Mouse (Mus musculus): ENCODE measurements around the gene Mrgprg. TPM values are rescaled to one million over a fixed set of nuclear protein-coding genes. Genes with fewer than 3 reads are reported as not detected.

Mrgprg gene
- polyA plus RNA-seq, 1 experiment from 2014 or later = not detected

DNA sequence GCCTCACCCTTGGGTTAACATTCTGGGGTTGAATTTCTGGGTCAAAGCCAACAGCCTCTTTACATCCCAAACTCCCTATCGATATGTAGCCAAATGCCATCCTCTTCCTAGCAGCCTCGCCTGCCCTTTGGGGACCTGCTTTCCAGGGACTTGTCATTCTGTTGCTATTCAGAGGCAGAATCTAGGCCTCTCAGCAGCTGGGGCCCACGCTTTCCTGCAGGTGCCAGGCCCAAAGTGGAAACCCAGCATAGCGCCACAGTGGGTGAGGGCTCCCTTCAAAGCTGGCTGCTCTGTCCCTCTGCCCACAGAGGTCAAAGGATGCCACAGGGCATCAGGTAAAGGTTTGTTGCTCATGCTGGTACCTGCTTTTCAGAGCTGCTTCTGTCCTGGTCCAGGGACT, 33.0 kb downstream of the Mrgprg start:
- WGBS = 57% methylated on average over 4 of the region's 4 CpGs
- Histone ChIP-seq H3K9me3 (replicated peaks) (no peaks in the 10 kb centered on the region), H3K27ac (0 out of 2 replicates have a peak overlapping the region, but pooled peaks have one; percentile 4), H3K4me1 (replicated peaks) (peaks cover 44% of the 10 kb centered on the region), H3K27me3 (no peaks in the 10 kb centered on the region), H3K9ac (no peak overlapping the region), H3K4me2 (no peak overlapping the region), H3K36me3 (no peaks in the 10 kb centered on the region), H3K4me3 (no peak overlapping the region)
- ATAC-seq (replicated peaks; ENCODE audit: insufficient number of reproducible peaks, insufficient read depth, low FRiP score, low read depth) = no peak

DNA sequence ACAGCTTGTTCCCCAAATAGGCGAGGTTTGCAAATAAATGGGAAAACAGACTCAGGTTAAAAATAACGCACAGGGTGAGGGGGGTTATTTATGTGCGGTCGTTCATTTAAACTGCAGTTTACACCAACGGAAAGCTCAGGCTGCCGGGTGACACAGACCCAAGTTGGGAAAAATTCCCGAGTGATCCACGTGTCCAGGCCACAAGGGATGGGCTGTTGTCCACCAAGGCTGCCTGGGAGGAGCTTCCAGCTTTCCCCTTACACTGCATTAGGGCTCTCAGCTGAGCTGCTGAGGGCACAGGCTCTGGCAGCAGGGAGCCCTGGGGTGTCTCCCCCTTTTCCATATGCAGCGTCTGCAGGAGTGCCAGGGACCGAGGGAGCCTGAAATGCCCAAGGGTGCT, 36.9 kb downstream of the Mrgprg start:
- no peak for ATAC-seq (replicated peaks; ENCODE audit: insufficient number of reproducible peaks, insufficient read depth, low FRiP score, low read depth)
- 57% methylated on average over 10 of the region's 10 CpGs for whole genome bisulfite sequencing

DNA sequence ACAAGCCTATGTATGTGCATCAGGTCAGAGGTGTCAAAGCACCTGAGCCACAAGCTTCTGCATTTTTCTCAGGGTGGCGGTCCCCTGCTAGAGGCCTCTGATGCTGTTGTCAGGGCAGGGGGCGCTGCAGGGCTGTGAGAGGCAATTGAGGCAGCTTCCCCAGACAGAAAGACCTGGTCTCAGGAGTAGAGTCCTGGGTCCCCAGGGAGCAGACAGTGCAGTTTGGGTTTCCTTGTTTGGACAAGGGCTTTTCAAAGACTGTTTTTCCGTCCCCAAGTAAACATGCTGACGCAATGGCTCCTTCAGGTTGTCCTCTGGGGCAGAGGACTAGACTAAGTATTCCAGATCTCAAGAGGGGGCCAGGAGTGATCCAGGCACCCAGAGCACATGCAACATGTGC, 40.4 kb downstream of the Mrgprg start:
- Histone ChIP-seq H3K4me3 (no peak overlapping the region), H3K27ac (no peak overlapping the region), H3K36me3 (no peaks in the 10 kb centered on the region), H3K27me3 (no peaks in the 10 kb centered on the region), H3K4me1 (replicated peaks) (peaks cover 35% of the 10 kb centered on the region), H3K9me3 (replicated peaks) (no peaks in the 10 kb centered on the region), H3K4me2 (no peak overlapping the region), H3K9ac (no peak overlapping the region)
- 77% methylated on average over 4 of the region's 4 CpGs for WGBS
- no peak for ATAC-seq (replicated peaks; ENCODE audit: insufficient number of reproducible peaks, insufficient read depth, low FRiP score, low read depth)

More for the DNA sequence above, 36.9 kb downstream of the Mrgprg start:
- H3K27me3 ChIP-seq = no peaks in the 10 kb centered on the region
- H3K27ac ChIP-seq = no peak overlapping the region
- H3K9ac ChIP-seq = no peak overlapping the region
- H3K36me3 ChIP-seq = no peaks in the 10 kb centered on the region
- no peaks in the 10 kb centered on the region for H3K9me3 ChIP-seq (replicated peaks)
- no peak overlapping the region for H3K4me3 ChIP-seq
- H3K4me1 ChIP-seq (replicated peaks) = peaks cover 38% of the 10 kb centered on the region
- no peak overlapping the region for H3K4me2 ChIP-seq

DNA sequence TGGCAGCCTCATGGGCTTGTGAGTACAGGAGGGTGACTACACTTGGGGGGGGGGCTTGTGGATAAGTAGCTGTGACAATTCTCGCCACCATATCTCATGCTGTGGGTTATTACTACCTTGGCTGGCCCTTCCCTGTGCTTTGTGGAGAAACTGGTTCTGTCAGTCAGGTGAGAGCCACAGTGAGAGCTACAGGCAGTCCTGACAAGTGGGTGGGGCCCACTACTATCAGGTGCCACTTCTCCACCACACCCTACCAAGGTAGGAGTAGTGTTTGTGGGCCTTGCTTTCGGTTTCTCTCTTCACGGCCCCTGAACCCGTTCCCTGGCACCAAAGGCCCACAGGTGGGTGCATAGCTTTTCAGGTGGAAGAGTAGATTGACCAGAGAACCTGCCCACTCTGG, 43.0 kb downstream of the Mrgprg start:
- H3K27ac ChIP-seq = no peak overlapping the region
- no peak overlapping the region for H3K4me3 ChIP-seq
- 77% methylated on average over 4 of the region's 4 CpGs for WGBS
- no peak overlapping the region for H3K9ac ChIP-seq
- no peak for ATAC-seq (replicated peaks; ENCODE audit: insufficient number of reproducible peaks, insufficient read depth, low FRiP score, low read depth)
- H3K4me1 ChIP-seq (replicated peaks) = peaks cover 19% of the 10 kb centered on the region
- H3K36me3 ChIP-seq = no peaks in the 10 kb centered on the region
- H3K9me3 ChIP-seq (replicated peaks) = no peaks in the 10 kb centered on the region
- H3K4me2 ChIP-seq = no peak overlapping the region
- H3K27me3 ChIP-seq = no peaks in the 10 kb centered on the region

DNA sequence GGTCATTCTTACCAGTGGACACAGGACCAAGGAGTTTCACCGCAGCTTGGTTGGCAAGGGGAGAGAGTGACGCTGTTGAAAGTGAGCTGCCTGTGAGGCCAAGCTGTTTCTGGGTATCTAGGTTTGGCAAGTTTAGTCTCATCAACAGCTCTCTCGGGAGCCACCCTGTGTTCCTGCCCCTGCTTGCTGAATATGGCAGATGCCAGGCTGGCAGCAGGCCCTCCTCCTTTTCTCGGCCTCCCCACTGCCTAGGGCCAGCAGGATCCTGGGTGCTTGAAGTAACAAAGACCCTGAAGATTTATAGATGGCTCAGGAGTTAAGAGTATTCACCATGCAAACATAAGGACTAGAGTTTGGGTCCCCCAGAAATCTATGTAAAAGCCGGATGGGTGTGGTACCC, 44.1 kb downstream of the Mrgprg start:
- no peak for ATAC-seq (replicated peaks; ENCODE audit: insufficient number of reproducible peaks, insufficient read depth, low FRiP score, low read depth)
- Histone ChIP-seq H3K27me3 (no peaks in the 10 kb centered on the region), H3K9ac (no peak overlapping the region), H3K4me2 (no peak overlapping the region), H3K27ac (no peak overlapping the region), H3K4me3 (no peak overlapping the region), H3K9me3 (replicated peaks) (no peaks in the 10 kb centered on the region), H3K4me1 (replicated peaks) (peaks cover 20% of the 10 kb centered on the region), H3K36me3 (no peaks in the 10 kb centered on the region)
- 80% methylated on average over 5 of the region's 5 CpGs for WGBS

DNA sequence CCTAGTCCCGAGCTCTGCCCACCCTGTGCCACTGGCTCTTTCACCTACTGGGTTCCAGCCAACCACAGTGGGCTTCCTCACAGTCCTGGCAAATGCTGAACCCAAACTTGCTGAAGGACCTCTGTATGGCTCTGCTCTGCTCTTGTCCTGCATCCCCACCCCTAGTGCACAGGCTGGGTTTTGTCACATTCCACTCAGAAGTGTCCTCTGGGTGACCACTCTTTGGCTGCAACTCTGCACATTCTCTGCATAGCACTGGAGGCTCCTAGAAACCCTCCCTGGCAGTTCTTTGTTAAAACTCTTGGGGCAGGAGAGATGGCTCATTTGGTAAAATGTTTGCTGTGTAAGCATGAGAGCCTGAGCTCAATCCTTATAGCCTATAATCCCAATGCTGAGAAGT, 49.0 kb downstream of the Mrgprg start:
- Histone ChIP-seq H3K36me3 (peaks cover 20% of the 10 kb centered on the region), H3K27ac (peak overlapping the region; percentile 73), H3K4me3 (no peak overlapping the region), H3K4me2 (peak overlapping the region; percentile 16; the same call in 1 of the 2 replicates), H3K9me3 (replicated peaks) (no peaks in the 10 kb centered on the region), H3K27me3 (no peaks in the 10 kb centered on the region), H3K9ac (no peak overlapping the region), H3K4me1 (replicated peaks) (peaks cover 49% of the 10 kb centered on the region)
- WGBS = 50% methylated on average over 1 of the region's 1 CpGs
- ATAC-seq (replicated peaks; ENCODE audit: insufficient number of reproducible peaks, insufficient read depth, low FRiP score, low read depth) = peak; percentile 56; the same call in 1 of the 2 replicates

Small RNA genes lying within 50 kb of the gene (microRNA-seq; reads per million reads assigned to microRNA genes)
- gene Gm22064 = not detected

Other genes with a start within 250 kb of the Mrgprg start
- 218 and 232 TPM in 2 replicates for gene Nap1l4, start 217.9 kb downstream of the Mrgprg start, polyA plus RNA-seq (2015; fragmentation: Nextera tagmentation; extraction: Ambion mirVana)
- 24.7 and 34.5 TPM in 2 replicates for gene Cars, start 166.9 kb downstream of the Mrgprg start, polyA plus RNA-seq (2015; fragmentation: Nextera tagmentation; extraction: Ambion mirVana)
- 0.64 and 0.86 TPM in 2 replicates for gene Tnfrsf26, start 138.3 kb downstream of the Mrgprg start, polyA plus RNA-seq (2015; fragmentation: Nextera tagmentation; extraction: Ambion mirVana)
- gene Tnfrsf22, start 117.3 kb downstream of the Mrgprg start, polyA plus RNA-seq (2015; fragmentation: Nextera tagmentation; extraction: Ambion mirVana) = 2.7 and 2.8 TPM in 2 replicates
- 1.9 and 3.0 TPM in 2 replicates for gene Tnfrsf23, start 81.1 kb downstream of the Mrgprg start, polyA plus RNA-seq (2015; fragmentation: Nextera tagmentation; extraction: Ambion mirVana)
- gene Osbpl5, start 10.0 kb downstream of the Mrgprg start, polyA plus RNA-seq (2015; fragmentation: Nextera tagmentation; extraction: Ambion mirVana) = 31.2 and 39.7 TPM in 2 replicates
- 1.4 and 2.8 TPM in 2 replicates for gene Mrgpre, start 17.5 kb upstream of the Mrgprg start, polyA plus RNA-seq (2015; fragmentation: Nextera tagmentation; extraction: Ambion mirVana)
- gene Nadsyn1, start 55.9 kb upstream of the Mrgprg start, polyA plus RNA-seq (2015; fragmentation: Nextera tagmentation; extraction: Ambion mirVana) = 8.3 and 9.4 TPM in 2 replicates
- 14.1 and 25.2 TPM in 2 replicates for gene Dhcr7, start 56.2 kb upstream of the Mrgprg start, polyA plus RNA-seq (2015; fragmentation: Nextera tagmentation; extraction: Ambion mirVana)
- not detected in 2 replicates for gene Gm498, start 99.8 kb upstream of the Mrgprg start, polyA plus RNA-seq (2015; fragmentation: Nextera tagmentation; extraction: Ambion mirVana)
- 0.50 and 0.81 TPM in 2 replicates for gene Shank2, start 234.9 kb upstream of the Mrgprg start, polyA plus RNA-seq (2015; fragmentation: Nextera tagmentation; extraction: Ambion mirVana)